Mouse (Mus musculus): ENCODE results near the gene Vmn2r76. TPM values are rescaled to one million over a fixed set of nuclear protein-coding genes. Genes with fewer than 3 reads are reported as not detected.
"Not testable (repeated sequence)": the region's sequence is repeated elsewhere in the genome, so short reads cannot be mapped to it uniquely, and the experiment has no call there.

The Vmn2r76 gene
- polyA plus RNA-seq (2016; fragmentation: Nextera tagmentation; extraction: Ambion mirVana), result not detected in 2 replicates

DNA sequence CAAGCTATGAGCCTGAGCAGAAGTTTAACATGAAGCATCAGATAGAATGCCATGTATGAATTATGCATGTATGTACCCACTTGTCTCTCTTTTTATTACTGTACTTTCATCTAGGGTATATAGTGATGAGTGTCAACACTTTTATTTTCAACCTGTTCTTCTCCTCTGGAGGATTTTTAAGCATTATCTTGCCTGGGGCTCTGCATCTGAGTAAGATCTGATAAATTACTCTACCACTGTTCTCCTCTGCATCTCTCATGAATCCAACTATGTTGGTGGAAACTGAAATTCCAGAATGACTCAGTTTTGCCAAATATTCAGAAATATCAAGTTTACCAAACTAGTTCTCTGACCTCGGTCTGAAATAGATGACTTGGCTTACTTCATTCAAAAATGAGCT lies at the start of gene Vmn2r76:
TSS of gene Vmn2r76 (minus strand) at position 101 of the 400 bp plus-strand sequence.
- WGBS, result 80% methylated on average over 1 of the region's 1 CpGs

GRCm38 (mm10) chr7:86277072-86277471 lies 31.0 kb upstream of the Vmn2r76 start, which contains the start of gene Olfr310:
Gene Olfr310 (minus strand): TSS chr7:86277172.
- Histone ChIP-seq H3K36me3 (no peaks in the 10 kb centered on the region), H3K4me1 (no peaks in the 10 kb centered on the region), H3K4me3 (no peak within 1 kb of the TSS), H3K27me3 (ENCODE audit: low read depth, poor library complexity, severe bottlenecking) (no peaks in the 10 kb centered on the region), H3K27ac (no peak within 1 kb of the TSS), H3K9me3 (replicated peaks) (no peaks in the 10 kb centered on the region)
- WGBS, result 72% methylated on average over 1 of the region's 1 CpGs
- DNase-seq (ENCODE audit: low spot score), result no peak

More for the DNA sequence above, at the start of gene Vmn2r76:
- H3K27ac ChIP-seq, result no peak within 1 kb of the TSS
- no peaks in the 10 kb centered on the region for H3K27me3 ChIP-seq (ENCODE audit: low read depth, poor library complexity, severe bottlenecking)
- H3K9me3 ChIP-seq (replicated peaks), result no peaks in the 10 kb centered on the region
- DNase-seq (ENCODE audit: low spot score), result no peak
- no peak within 1 kb of the TSS for H3K4me3 ChIP-seq
- H3K4me1 ChIP-seq, result no peaks in the 10 kb centered on the region
- H3K36me3 ChIP-seq, result no peaks in the 10 kb centered on the region

DNA sequence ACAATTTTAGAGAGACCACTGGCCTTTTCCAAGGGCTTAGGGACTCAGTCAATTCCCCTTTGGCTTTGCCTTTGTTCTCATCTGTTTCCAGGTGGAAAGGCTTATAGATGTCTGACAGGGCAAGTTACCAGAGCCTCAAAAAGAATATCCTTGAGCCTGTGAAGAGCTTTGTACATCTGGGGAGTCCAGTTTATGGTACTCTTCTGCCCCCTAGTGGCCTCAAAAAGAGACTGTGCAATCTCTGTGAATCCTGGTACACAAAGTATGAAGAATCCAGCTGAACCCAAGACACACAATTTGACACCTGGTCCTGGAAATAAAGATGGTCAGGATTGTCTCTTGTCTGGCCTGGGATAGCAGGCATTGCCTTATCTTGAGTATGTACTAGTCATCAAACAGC lies 34.8 kb downstream of the Vmn2r76 start:
- Histone ChIP-seq H3K36me3 (no peaks in the 10 kb centered on the region), H3K4me3 (no peak overlapping the region), H3K27me3 (ENCODE audit: low read depth, poor library complexity, severe bottlenecking) (no peaks in the 10 kb centered on the region), H3K27ac (no peak overlapping the region), H3K4me1 (no peaks in the 10 kb centered on the region), H3K9me3 (replicated peaks) (no peaks in the 10 kb centered on the region)
- peak; percentile 51 for DNase-seq (ENCODE audit: low spot score)

- not testable (repeated sequence) for DNase-seq (ENCODE audit: low spot score); H3K36me3 ChIP-seq; H3K4me3 ChIP-seq; H3K4me1 ChIP-seq; H3K27ac ChIP-seq; H3K9me3 ChIP-seq (replicated peaks); H3K27me3 ChIP-seq (ENCODE audit: low read depth, poor library complexity, severe bottlenecking)
- 80% methylated on average over 1 of the region's 1 CpGs for WGBS
These were observed 74.4 kb downstream of the Vmn2r76 start, which contains the start of gene Vmn2r75 for GRCm38 (mm10) chr7:86171678-86172077. Gene Vmn2r75 (minus strand): TSS chr7:86171778.

Other genes with a start within 250 kb of the Vmn2r76 start
- not detected in 2 replicates for gene Vmn2r75, start 74.5 kb downstream of the Vmn2r76 start, polyA plus RNA-seq (2016; fragmentation: Nextera tagmentation; extraction: Ambion mirVana)
- not detected in 2 replicates for gene Olfr310, start 30.9 kb upstream of the Vmn2r76 start, polyA plus RNA-seq (2016; fragmentation: Nextera tagmentation; extraction: Ambion mirVana)
- gene Olfr309, start 67.4 kb upstream of the Vmn2r76 start, polyA plus RNA-seq (2016; fragmentation: Nextera tagmentation; extraction: Ambion mirVana), result not detected in 2 replicates
- not detected in 2 replicates for gene Olfr308, start 79.3 kb upstream of the Vmn2r76 start, polyA plus RNA-seq (2016; fragmentation: Nextera tagmentation; extraction: Ambion mirVana)
- gene Olfr307, start 91.3 kb upstream of the Vmn2r76 start, polyA plus RNA-seq (2016; fragmentation: Nextera tagmentation; extraction: Ambion mirVana), result not detected in 2 replicates
- gene Olfr305, start 120.6 kb upstream of the Vmn2r76 start, polyA plus RNA-seq (2016; fragmentation: Nextera tagmentation; extraction: Ambion mirVana), result not detected in 2 replicates
- gene Olfr304, start 140.3 kb upstream of the Vmn2r76 start, polyA plus RNA-seq (2016; fragmentation: Nextera tagmentation; extraction: Ambion mirVana), result not detected in 2 replicates
- gene Olfr303, start 151.5 kb upstream of the Vmn2r76 start, polyA plus RNA-seq (2016; fragmentation: Nextera tagmentation; extraction: Ambion mirVana), result not detected in 2 replicates
- not detected in 2 replicates for gene Olfr301, start 157.5 kb upstream of the Vmn2r76 start, polyA plus RNA-seq (2016; fragmentation: Nextera tagmentation; extraction: Ambion mirVana)
- gene Olfr299, start 213.6 kb upstream of the Vmn2r76 start, polyA plus RNA-seq (2016; fragmentation: Nextera tagmentation; extraction: Ambion mirVana), result not detected in 2 replicates
- not detected in 2 replicates for gene Olfr298, start 246.2 kb upstream of the Vmn2r76 start, polyA plus RNA-seq (2016; fragmentation: Nextera tagmentation; extraction: Ambion mirVana)